Mouse (Mus musculus) thymus, adult 2 months (tissue): ENCODE data around the gene Fam19a1.

Source experiments
- CTCF ChIP-seq: fragments of 200-500 bp; IDR thresholded peaks from 2 replicates; pipeline ENCODE4 v1.5.1; 2012; ENCODE audit warnings: mild to moderate bottlenecking, control low read depth, low read length, moderate library complexity, borderline replicate concordance; ENCODE audit not compliant: control insufficient read depth, poor library complexity, insufficient read depth; ENCODE audit errors: extremely low read depth
- POLR2A ChIP-seq: fragments of 200-500 bp; IDR thresholded peaks from 2 replicates; pipeline ENCODE4 v1.6.1; 2012; ENCODE audit warnings: mild to moderate bottlenecking, low read length, control low read depth, moderate library complexity; ENCODE audit not compliant: control insufficient read depth, poor library complexity, insufficient read depth; ENCODE audit errors: extremely low read depth

GRCm38 (mm10) chr6:96376773-96377172, 263.8 kb downstream of the Fam19a1 start:
- TF ChIP-seq CTCF: no peak
- TF ChIP-seq POLR2A: no peak
